Mouse (Mus musculus) c-Kit-positive CD71-positive TER-119-negative erythroid progenitor cells, embryonic 14.5 days (primary cell): ENCODE measurements around the gene Crybb3.

Experiments used
- DNase-seq: peaks from one replicate; pipeline ENCODE4 v3.0.0-alpha.2; 2013; ENCODE audit warnings: low read depth

Gene Crybb3

DNA sequence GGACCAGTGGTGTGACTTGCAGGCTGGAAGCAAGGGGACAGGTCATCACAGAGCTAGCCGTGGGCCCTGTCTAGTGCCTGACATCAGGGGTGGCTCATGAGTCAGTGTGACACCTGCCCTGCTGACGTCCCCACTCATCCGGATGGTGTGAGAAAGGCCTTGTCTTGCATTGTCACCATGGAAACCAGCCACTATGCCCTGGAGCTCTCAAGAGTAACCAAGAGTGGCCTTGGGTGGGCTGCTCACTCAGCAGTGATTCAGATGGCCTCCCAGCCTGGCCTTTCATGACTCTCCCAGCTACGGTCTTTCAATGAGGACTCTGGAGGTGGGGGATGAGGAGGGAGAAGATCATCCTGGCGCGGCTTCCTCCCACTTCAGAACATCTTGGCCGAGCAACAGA, 21.1 kb upstream of the Crybb3 start:
- no peak for DNase-seq

DNA sequence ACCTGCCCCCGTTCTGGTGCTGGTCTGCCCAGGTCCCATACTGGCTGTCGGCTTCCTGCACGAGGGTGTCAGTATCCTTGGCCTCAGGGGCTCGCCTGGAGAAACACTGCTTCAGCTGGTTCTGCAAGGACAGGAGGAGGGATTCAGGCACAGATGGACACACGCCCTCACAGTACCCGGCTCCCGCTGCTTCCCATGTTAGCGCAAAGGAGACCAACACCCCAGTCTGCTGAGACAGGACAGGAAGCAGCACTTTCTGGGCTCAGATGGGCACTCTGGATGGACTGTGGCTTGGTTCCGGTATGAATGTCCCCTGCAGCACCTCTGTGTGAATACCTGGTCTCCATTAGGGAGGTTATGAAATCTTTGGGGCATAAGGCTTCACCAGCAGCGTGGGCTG, 20.1 kb upstream of the Crybb3 start:
- DNase-seq: no peak

GRCm38 (mm10) chr5:113100422-113100821, 19.0 kb upstream of the Crybb3 start:
- no peak for DNase-seq

- peak; percentile 70 for DNase-seq
Observed at GRCm38 (mm10) chr5:113099546-113099945, 18.2 kb upstream of the Crybb3 start.

- DNase-seq: no peak
Observed at GRCm38 (mm10) chr5:113097551-113097950, 16.2 kb upstream of the Crybb3 start.

GRCm38 (mm10) chr5:113095456-113095855, 14.1 kb upstream of the Crybb3 start:
- DNase-seq: no peak

DNA sequence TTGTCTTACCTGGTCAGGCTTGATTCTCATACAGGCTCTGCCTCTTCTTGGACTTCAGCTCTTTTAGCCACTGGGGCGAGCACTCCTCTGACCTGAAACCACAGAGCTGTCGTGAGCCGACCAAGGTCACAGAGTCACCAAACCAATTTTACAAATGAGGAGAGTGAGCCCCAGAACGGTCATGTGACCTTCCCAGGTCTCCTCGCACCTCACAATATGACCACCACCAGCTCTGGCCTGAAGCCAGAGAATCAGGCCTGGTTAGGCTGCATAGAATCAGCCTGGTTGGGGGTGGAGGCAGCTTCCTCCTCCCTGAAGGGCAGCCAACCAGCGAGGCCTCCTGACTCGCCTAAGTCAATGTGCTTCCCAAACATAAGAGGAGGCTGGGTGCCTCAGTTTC, 11.0 kb upstream of the Crybb3 start:
- no peak for DNase-seq

GRCm38 (mm10) chr5:113091162-113091561, 9.8 kb upstream of the Crybb3 start:
- DNase-seq: no peak

DNA sequence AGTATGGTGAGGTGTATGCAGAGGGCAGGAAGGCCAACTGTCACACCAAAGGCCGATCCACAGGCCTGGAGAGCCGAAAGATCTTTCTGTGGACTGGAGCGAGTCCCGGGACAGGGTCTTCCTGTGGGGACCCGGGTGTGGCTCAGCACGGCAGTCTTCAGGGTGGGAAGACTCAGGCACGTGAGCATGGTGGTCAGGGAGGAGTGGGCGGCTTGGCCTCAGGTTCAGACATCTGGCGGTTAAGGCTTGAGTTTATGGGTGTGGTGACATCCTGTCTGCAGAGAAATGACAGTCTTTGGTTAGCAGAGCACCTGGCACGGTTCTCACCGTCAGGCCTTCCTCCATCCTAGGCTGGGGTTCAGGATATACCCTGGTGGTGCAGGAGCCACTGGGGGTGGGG, 9.4 kb upstream of the Crybb3 start:
- DNase-seq: no peak

GRCm38 (mm10) chr5:113090077-113090690, 8.8 kb upstream of the Crybb3 start:
- DNase-seq: no peak

DNA sequence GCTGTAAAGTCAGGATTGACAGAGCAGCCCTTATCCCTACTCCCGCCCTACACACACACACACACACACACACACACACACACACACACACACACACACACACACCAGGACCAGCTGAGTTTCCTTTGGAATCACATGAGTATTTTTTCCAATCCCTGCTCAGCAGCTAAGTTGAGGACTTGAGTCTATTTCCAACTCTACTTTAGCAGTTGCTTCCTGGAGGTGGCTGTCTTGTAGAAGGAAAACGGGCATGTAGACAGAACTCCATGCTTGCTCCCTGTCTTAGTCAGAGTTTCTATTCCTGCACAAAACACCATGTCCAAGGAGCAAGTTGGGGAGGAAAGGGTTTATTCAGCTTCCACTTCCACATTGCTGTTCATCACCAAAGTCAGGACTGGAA, 6.1 kb upstream of the Crybb3 start:
- DNase-seq: no peak

GRCm38 (mm10) chr5:113086990-113087389, 5.6 kb upstream of the Crybb3 start:
- DNase-seq: no peak

GRCm38 (mm10) chr5:113086439-113086838, 5.1 kb upstream of the Crybb3 start:
- no peak for DNase-seq

GRCm38 (mm10) chr5:113085931-113086330, 4.5 kb upstream of the Crybb3 start:
- no peak for DNase-seq

DNA sequence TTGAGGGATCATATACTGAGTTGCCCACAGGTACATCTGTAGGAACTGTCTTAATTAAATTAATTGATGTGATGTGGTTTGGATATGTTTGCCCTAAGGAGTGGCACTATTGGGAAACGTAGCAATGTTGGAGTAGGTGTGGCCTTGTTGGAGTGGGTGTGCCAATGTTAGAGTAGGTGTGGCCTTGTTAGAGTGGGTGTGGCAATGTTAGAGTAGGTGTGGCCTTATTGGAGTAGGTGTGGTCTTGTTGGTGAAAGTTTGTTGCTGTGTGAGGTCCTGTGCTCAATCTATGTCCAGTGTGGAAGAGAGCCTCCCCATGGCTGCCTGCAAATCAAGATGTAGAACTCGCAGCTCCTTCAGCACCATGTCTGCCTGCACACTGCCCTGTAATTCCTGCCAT, 2.9 kb upstream of the Crybb3 start:
- DNase-seq: no peak

- DNase-seq: no peak
Observed at GRCm38 (mm10) chr5:113082356-113083168, 1.2 kb upstream of the Crybb3 start.

- DNase-seq: no peak
Observed at GRCm38 (mm10) chr5:113081020-113081419, 364 bp downstream of the Crybb3 start.

DNA sequence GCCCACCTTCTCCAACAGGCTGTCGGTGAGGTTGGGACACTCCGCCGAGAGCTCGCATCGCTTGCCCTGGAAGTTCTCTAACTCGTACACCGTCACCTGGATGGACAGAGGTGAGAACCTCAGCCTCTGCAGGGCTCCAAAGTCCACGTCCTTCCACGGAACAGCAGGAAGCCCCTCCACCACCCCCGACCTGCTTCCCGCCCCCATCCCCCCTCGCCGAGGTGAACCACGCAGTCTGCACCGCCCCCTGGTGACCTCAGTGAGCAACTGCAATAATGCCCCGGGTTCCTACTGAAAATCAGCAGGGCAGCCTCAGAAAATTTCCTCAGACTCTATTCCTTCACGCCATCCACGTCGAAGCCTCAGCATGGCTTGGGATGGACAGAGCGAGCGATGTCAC, 1.6 kb downstream of the Crybb3 start:
- no peak for DNase-seq

GRCm38 (mm10) chr5:113078686-113079085, 2.7 kb downstream of the Crybb3 start:
- no peak for DNase-seq

- no peak for DNase-seq
Observed at GRCm38 (mm10) chr5:113070017-113070416, 11.4 kb downstream of the Crybb3 start, which contains the start of gene Crybb2. Gene Crybb2, minus strand, starts transcription at chr5:113070117.

DNA sequence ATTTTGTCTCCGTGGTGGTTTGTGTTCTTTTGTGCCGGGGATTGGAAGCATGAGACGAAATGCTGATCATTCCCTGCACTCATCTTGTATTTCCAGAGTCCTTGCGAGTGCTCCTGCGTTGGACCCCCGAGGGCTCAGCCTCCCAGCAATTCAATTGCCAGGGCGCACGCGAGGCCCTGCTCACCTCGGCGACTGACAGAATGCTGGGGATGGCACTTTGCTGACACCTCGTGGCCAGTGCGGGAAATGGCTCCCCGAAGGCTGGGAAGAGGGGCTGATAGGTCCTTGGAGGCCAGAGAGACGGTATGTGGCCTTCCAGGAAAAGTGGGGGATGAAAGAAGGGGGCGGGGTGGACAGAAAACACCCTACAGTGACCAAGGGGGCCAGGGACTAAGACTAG, 27.1 kb downstream of the Crybb3 start:
- DNase-seq: peak; percentile 6

DNA sequence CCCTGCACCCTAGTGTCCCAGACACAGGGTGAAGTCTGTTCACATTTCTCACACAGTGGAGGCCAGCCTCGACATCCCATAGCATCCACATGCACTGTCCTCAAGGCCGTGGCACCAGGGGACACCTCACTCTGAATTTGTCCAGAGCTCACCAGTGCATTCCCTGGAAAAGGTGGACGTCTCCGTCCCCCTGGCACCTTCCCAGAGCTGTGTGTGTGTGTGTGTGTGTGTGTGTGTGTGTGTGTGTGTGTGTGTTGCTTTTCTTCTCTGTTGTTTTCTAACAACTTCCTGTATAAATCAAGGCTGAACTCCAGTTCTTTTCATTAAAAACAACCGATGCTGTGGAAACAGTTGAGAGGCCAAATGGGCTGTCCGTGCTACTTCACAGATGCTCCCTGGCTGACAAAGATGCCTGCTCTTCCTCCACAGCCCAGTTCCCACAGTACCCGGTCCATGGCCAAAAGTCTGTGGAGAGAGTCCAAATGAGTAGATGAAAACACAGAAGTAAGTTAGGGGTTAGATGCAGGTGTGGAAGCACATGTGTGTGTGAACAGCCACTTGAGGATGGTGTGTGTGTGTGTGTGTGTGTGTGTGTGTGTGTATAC, 30.7 kb downstream of the Crybb3 start:
- DNase-seq: no peak

DNA sequence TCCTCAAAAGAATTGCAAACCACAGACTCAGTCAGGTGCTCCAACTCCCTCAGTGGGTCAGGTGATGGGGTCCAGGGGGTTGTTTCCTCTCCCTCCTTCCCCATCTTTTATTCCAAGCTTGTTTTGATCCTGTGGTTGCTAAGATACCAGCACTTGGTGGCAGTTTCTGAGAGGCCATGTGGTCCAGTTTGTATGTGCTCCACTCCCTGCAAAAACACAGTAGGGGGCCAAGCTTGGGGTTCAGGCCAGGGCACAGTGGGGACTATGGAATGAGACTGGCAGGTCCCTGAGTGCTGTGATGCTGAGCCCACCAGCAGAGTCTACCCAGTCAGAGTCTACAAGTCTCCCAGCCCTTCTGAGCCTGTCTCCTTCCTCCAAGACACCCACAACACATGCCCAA, 31.5 kb downstream of the Crybb3 start:
- DNase-seq: no peak
